Mouse (Mus musculus): ENCODE data around the gene Tpte. TPM values are rescaled to one million over a fixed set of nuclear protein-coding genes. Genes with fewer than 3 reads are reported as not detected.

The Tpte gene
- polyA plus RNA-seq, 1 experiment from 2014 or later: not detected

- peak overlapping the region; percentile 91 for H3K27ac ChIP-seq (replicated peaks)
- peaks cover 15% of the 10 kb centered on the region for H3K4me1 ChIP-seq
- no peaks in the 10 kb centered on the region for H3K27me3 ChIP-seq (ENCODE audit: low read depth, poor library complexity, severe bottlenecking)
- peaks cover 12% of the 10 kb centered on the region for H3K36me3 ChIP-seq
- peak overlapping the region; percentile 94 for H3K4me3 ChIP-seq
- 18% methylated on average over 16 of the region's 16 CpGs for WGBS
- no peak for DNase-seq (ENCODE audit: low spot score)
- H3K9me3 ChIP-seq (replicated peaks): no peaks in the 10 kb centered on the region
Observed at GRCm38 (mm10) chr8:22410688-22411281, 127.5 kb downstream of the Tpte start.

DNA sequence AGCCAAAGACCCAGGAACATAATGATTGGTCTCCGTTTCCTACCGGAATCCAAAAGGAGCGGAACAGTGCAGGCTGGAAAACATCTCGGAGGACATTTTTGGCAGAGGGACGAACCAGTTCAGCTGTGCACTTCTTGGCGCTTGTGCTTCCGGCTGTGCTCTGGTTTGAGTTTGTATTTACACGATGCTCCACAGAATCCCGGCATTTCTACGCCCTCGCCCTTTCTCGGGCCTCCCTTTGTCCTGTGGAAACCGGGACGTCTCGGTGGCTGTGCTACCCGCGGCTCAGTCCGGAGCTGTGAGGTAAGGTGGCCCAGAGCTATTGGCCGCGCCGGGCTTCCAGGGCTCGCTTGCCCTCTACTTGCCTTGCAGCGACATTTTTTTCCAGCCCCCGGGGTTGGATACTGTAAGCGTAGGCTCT lies 128.1 kb downstream of the Tpte start, which contains the start of gene Mrps31:
TSS of gene Mrps31 (plus strand) at position 80 of the 421 bp plus-strand sequence.
- H3K27ac ChIP-seq (replicated peaks): peak within 1 kb of the TSS; percentile 91
- WGBS: 0% methylated on average over 25 of the region's 25 CpGs
- peak within 1 kb of the TSS; percentile 94 for H3K4me3 ChIP-seq
- H3K4me1 ChIP-seq: peaks cover 15% of the 10 kb centered on the region
- DNase-seq (ENCODE audit: low spot score): peak; percentile 79
- H3K36me3 ChIP-seq: peaks cover 17% of the 10 kb centered on the region
- H3K9me3 ChIP-seq (replicated peaks): no peaks in the 10 kb centered on the region
- H3K27me3 ChIP-seq (ENCODE audit: low read depth, poor library complexity, severe bottlenecking): no peaks in the 10 kb centered on the region

- H3K9me3 ChIP-seq (replicated peaks): no peaks in the 10 kb centered on the region
- H3K27ac ChIP-seq (replicated peaks): peak overlapping the region; percentile 91
- H3K4me1 ChIP-seq: peaks cover 15% of the 10 kb centered on the region
- peak overlapping the region; percentile 94 for H3K4me3 ChIP-seq
- H3K27me3 ChIP-seq (ENCODE audit: low read depth, poor library complexity, severe bottlenecking): no peaks in the 10 kb centered on the region
- H3K36me3 ChIP-seq: peaks cover 24% of the 10 kb centered on the region
- 27% methylated on average over 8 of the region's 8 CpGs for WGBS
- no peak for DNase-seq (ENCODE audit: low spot score)
Observed at GRCm38 (mm10) chr8:22411971-22412370, 128.7 kb downstream of the Tpte start.

Other genes starting within 250 kb of the Tpte start
- gene Atp7b, start 223.1 kb upstream of the Tpte start, polyA plus RNA-seq (2016; fragmentation: Nextera tagmentation; extraction: Ambion mirVana): 2.4 and 2.6 TPM in 2 replicates
- 39.4 and 41.0 TPM in 2 replicates for gene Alg11, start 222.7 kb upstream of the Tpte start, polyA plus RNA-seq (2016; fragmentation: Nextera tagmentation; extraction: Ambion mirVana)
- gene Nek5, start 158.4 kb upstream of the Tpte start, polyA plus RNA-seq (2016; fragmentation: Nextera tagmentation; extraction: Ambion mirVana): 0.06 and 0.07 TPM in 2 replicates
- gene Nek3, start 117.0 kb upstream of the Tpte start, polyA plus RNA-seq (2016; fragmentation: Nextera tagmentation; extraction: Ambion mirVana): 7.7 and 8.2 TPM in 2 replicates
- 60.3 and 61.3 TPM in 2 replicates for gene Ckap2, start 97.6 kb upstream of the Tpte start, polyA plus RNA-seq (2016; fragmentation: Nextera tagmentation; extraction: Ambion mirVana)
- gene Vps36, start 90.6 kb upstream of the Tpte start, polyA plus RNA-seq (2016; fragmentation: Nextera tagmentation; extraction: Ambion mirVana): 42.3 and 42.6 TPM in 2 replicates
- 9.3 and 9.9 TPM in 2 replicates for gene Thsd1, start 56.1 kb upstream of the Tpte start, polyA plus RNA-seq (2016; fragmentation: Nextera tagmentation; extraction: Ambion mirVana)
- 16.4 and 17.5 TPM in 2 replicates for gene Slc25a15, start 115.2 kb downstream of the Tpte start, polyA plus RNA-seq (2016; fragmentation: Nextera tagmentation; extraction: Ambion mirVana)
- 40.3 and 44.5 TPM in 2 replicates for gene Mrps31, start 127.9 kb downstream of the Tpte start, polyA plus RNA-seq (2016; fragmentation: Nextera tagmentation; extraction: Ambion mirVana)